Mouse (Mus musculus): ENCODE measurements around the gene Gm37240.

Gene Gm37240

GRCm38 (mm10) chr3:85863996-85864395, 23.3 kb downstream of the Gm37240 start:
- no peak for DNase-seq

GRCm38 (mm10) chr3:85862886-85863285, 24.4 kb downstream of the Gm37240 start:
- no peak for DNase-seq

- DNase-seq = no peak
Measured at GRCm38 (mm10) chr3:85860996-85861395, 26.3 kb downstream of the Gm37240 start.

GRCm38 (mm10) chr3:85859311-85859710, 28.0 kb downstream of the Gm37240 start:
- no peak for DNase-seq

GRCm38 (mm10) chr3:85858140-85859135, 28.9 kb downstream of the Gm37240 start:
- no peak for DNase-seq

GRCm38 (mm10) chr3:85857083-85857482, 30.2 kb downstream of the Gm37240 start:
- no peak for DNase-seq

- DNase-seq = no peak
Measured at GRCm38 (mm10) chr3:85855947-85856346, 31.4 kb downstream of the Gm37240 start.

- DNase-seq = no peak
Measured at GRCm38 (mm10) chr3:85855043-85855442, 32.3 kb downstream of the Gm37240 start.

GRCm38 (mm10) chr3:85854143-85854542, 33.2 kb downstream of the Gm37240 start:
- DNase-seq = no peak

- no peak for DNase-seq
Measured at GRCm38 (mm10) chr3:85853715-85854114, 33.6 kb downstream of the Gm37240 start.

GRCm38 (mm10) chr3:85850079-85850478, 37.2 kb downstream of the Gm37240 start:
- no peak for DNase-seq

- DNase-seq = no peak
Measured at GRCm38 (mm10) chr3:85846316-85846715, 41.0 kb downstream of the Gm37240 start.

GRCm38 (mm10) chr3:85845341-85845740, 42.0 kb downstream of the Gm37240 start:
- DNase-seq = no peak

- no peak for DNase-seq
Measured at GRCm38 (mm10) chr3:85842881-85843218, 44.5 kb downstream of the Gm37240 start.

GRCm38 (mm10) chr3:85842177-85842880, 45.0 kb downstream of the Gm37240 start:
- no peak for DNase-seq

- no peak for DNase-seq
Measured at GRCm38 (mm10) chr3:85841454-85842176, 45.7 kb downstream of the Gm37240 start.

GRCm38 (mm10) chr3:85833627-85834026, 53.7 kb downstream of the Gm37240 start:
- no peak for DNase-seq

- DNase-seq = no peak
Measured at GRCm38 (mm10) chr3:85832490-85833155, 54.7 kb downstream of the Gm37240 start.

GRCm38 (mm10) chr3:85831785-85832184, 55.5 kb downstream of the Gm37240 start:
- no peak for DNase-seq

GRCm38 (mm10) chr3:85829047-85829446, 58.3 kb downstream of the Gm37240 start:
- peak; percentile 6 for DNase-seq

GRCm38 (mm10) chr3:85827815-85828214, 59.5 kb downstream of the Gm37240 start:
- DNase-seq = no peak

GRCm38 (mm10) chr3:85827283-85827682, 60.0 kb downstream of the Gm37240 start:
- DNase-seq = no peak
